Mouse (Mus musculus) lung, postnatal 25 days (tissue): ENCODE results near the gene Gm28044.
"Not testable (repeated sequence)": the region's sequence is repeated elsewhere in the genome, so short reads cannot be mapped to it uniquely, and the experiment has no call there.

ENCODE experiments used
- DNase-seq: peaks from one replicate; pipeline ENCODE4 v3.0.0; 2022; ENCODE audit warnings: low spot score

Gm28044 gene

GRCm38 (mm10) chr13:67360131-67360744 lies at the start of gene Gm28044, which contains the start of gene Zfp953:
TSS of gene Gm28044 (minus strand) at chr13:67360536.
TSS of gene Zfp953 (minus strand) at chr13:67360605.
- peak; percentile 94 for DNase-seq

- DNase-seq = peak; percentile 81
Observed at GRCm38 (mm10) chr13:67399183-67399903, 39.0 kb upstream of the Gm28044 start, which contains the start of gene Zfp429. TSS of gene Zfp429 (minus strand) at chr13:67399819.

GRCm38 (mm10) chr13:67376255-67376654 lies 15.9 kb upstream of the Gm28044 start:
- DNase-seq = not testable (repeated sequence)

- DNase-seq = peak; percentile 87
Observed at GRCm38 (mm10) chr13:67375050-67375911, 14.9 kb upstream of the Gm28044 start, which contains the start of the genes Gm28041 and Zfp456. TSS of gene Gm28041 (minus strand) at chr13:67375733. TSS of gene Zfp456 (minus strand) at chr13:67375810.

- DNase-seq = no peak
Observed at GRCm38 (mm10) chr13:67351854-67352253, 8.5 kb downstream of the Gm28044 start.

GRCm38 (mm10) chr13:67343422-67343821 lies 16.9 kb downstream of the Gm28044 start:
- DNase-seq = no peak

- no peak for DNase-seq
Observed at GRCm38 (mm10) chr13:67332877-67333276, 27.5 kb downstream of the Gm28044 start.

- peak; percentile 93 for DNase-seq
Observed at GRCm38 (mm10) chr13:67332019-67332724, 28.2 kb downstream of the Gm28044 start, which contains the start of gene Zfp595. TSS of gene Zfp595 (minus strand) at chr13:67332570.

- DNase-seq = no peak
Observed at GRCm38 (mm10) chr13:67306718-67307117, 53.6 kb downstream of the Gm28044 start.

GRCm38 (mm10) chr13:67305822-67306672 lies 54.3 kb downstream of the Gm28044 start, which contains the start of gene Zfp457:
TSS of gene Zfp457 (minus strand) at chr13:67306485.
- peak; percentile 93 for DNase-seq

- DNase-seq = peak; percentile 42
Observed at GRCm38 (mm10) chr13:67278314-67278713, 82.0 kb downstream of the Gm28044 start, which contains the start of gene Zfp458. TSS of gene Zfp458 (minus strand) at chr13:67278466.

GRCm38 (mm10) chr13:67269383-67270065 lies 90.8 kb downstream of the Gm28044 start:
- DNase-seq = not testable (repeated sequence)

GRCm38 (mm10) chr13:67268568-67269369 lies 91.6 kb downstream of the Gm28044 start:
- DNase-seq = peak; percentile 91
